Mouse (Mus musculus) hindbrain, embryonic 12.5 days (tissue): ENCODE results near the gene Flrt3. TPM values are rescaled to one million over a fixed set of nuclear protein-coding genes. Genes with fewer than 3 reads are reported as not detected.

Experiments used
- ATAC-seq: fragments of 200-750 bp; cut with Nextera tagmentation; 2 replicates; pipeline ENCODE4 v1.8.0; 2017; ENCODE audit warnings: moderate TSS enrichment; ENCODE audit not compliant: low FRiP score
- H3K27ac ChIP-seq: fragments of 300-500 bp; sonication (generic); 2 replicates; pipeline ENCODE4 v1.5.1; 2016; ENCODE audit warnings: mild to moderate bottlenecking
- H3K27me3 ChIP-seq: fragments of 300-500 bp; sonication (generic); 2 replicates; pipeline ENCODE4 v1.6.1; 2016; ENCODE audit warnings: mild to moderate bottlenecking
- H3K36me3 ChIP-seq: fragments of 300-500 bp; sonication (generic); 2 replicates; pipeline ENCODE4 v1.6.1; 2016; ENCODE audit warnings: mild to moderate bottlenecking
- H3K4me1 ChIP-seq: fragments of 300-500 bp; sonication (generic); 2 replicates; pipeline ENCODE4 v1.6.1; 2016
- H3K4me2 ChIP-seq: fragments of 300-500 bp; sonication (generic); replicated peaks from 2 replicates; pipeline ENCODE4 v1.6.1; 2016; ENCODE audit warnings: mild to moderate bottlenecking
- H3K4me3 ChIP-seq: fragments of 300-500 bp; sonication (generic); 2 replicates; pipeline ENCODE4 v1.5.1; 2016; ENCODE audit warnings: mild to moderate bottlenecking
- H3K9ac ChIP-seq: fragments of 300-500 bp; sonication (generic); 2 replicates; pipeline ENCODE4 v1.6.1; 2016; ENCODE audit warnings: mild to moderate bottlenecking, moderate library complexity
- H3K9me3 ChIP-seq: fragments of 300-500 bp; sonication (generic); replicated peaks from 2 replicates; pipeline ENCODE4 v1.6.1; 2016; ENCODE audit warnings: mild to moderate bottlenecking
- WGBS: fragments of 180-500 bp; shearing (Covaris S2); methylation state at CpG from one replicate; pipeline ENCODE4 v1.1.7; 2016; 5-methylcytosine and 5-hydroxymethylcytosine counted together
- polyA plus RNA-seq: library from polyadenylated mRNA; unstranded; fragments of >200 nt; fragmentation: Nextera tagmentation; extraction: Ambion mirVana; gene quantifications from 2 replicates; pipeline ENCODE4 v1.2.1, GENCODE M21; 2016

Flrt3 gene
- polyA plus RNA-seq, 1 experiment from 2014 or later: 44.3 TPM

DNA sequence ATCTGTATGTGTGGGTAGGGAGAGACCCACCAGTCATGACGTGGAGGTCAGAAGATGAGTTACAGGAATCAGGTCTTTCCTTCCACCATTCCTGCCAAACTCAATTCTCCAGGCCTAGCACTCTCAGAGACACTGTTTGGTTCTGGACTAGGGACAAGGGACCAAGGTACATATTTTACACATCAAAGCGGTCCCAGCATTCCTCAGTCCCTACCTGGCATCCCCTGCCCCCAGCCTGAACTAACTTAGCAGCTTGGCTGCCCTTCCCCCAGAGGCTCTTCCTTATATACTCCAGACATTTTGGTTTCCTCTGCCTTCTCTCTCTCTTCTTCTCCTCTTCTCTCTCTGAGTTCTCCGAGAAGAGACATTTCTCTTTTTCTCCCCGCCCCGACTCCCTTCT, 2.2 kb upstream of the Flrt3 start:
- Histone ChIP-seq H3K4me2 (no peak overlapping the region), H3K9ac (no peak overlapping the region), H3K27ac (no peak overlapping the region), H3K36me3 (no peaks in the 10 kb centered on the region), H3K4me1 (no peaks in the 10 kb centered on the region), H3K4me3 (no peak overlapping the region), H3K27me3 (peaks cover 3% of the 10 kb centered on the region; the same call in 1 of the 2 replicates), H3K9me3 (no peaks in the 10 kb centered on the region)
- 81% methylated on average over 5 of the region's 5 CpGs for WGBS
- no peak for ATAC-seq

DNA sequence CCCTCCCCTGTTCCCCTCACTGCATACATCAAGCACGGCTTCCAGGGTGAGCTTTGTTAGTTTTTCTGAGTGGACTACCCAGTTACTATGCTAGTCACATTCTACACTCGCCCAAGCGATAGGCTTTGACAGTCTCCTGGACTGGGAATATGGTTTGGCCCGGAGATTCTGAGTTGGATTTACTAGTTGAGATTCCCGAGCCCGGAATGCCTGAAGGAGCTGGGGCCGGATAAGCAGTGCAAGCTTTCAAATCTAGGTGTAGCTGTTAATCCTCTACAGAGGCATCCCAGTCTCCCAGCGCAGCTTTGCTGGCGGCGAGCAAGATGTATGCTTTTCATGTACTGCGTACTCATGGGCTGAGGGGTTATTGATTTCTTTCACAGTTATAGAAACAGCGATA, 812 bp downstream of the Flrt3 start:
- Histone ChIP-seq H3K4me2 (peak overlapping the region; percentile 59), H3K9me3 (no peaks in the 10 kb centered on the region), H3K27me3 (peaks cover 3% of the 10 kb centered on the region; the same call in 1 of the 2 replicates), H3K9ac (peak overlapping the region; percentile 63), H3K27ac (peak overlapping the region; percentile 85), H3K4me3 (peak overlapping the region; percentile 51), H3K4me1 (peaks cover 15% of the 10 kb centered on the region), H3K36me3 (no peaks in the 10 kb centered on the region)
- WGBS: under 1% methylated on average over 12 of the region's 12 CpGs
- ATAC-seq: peak; percentile 29

DNA sequence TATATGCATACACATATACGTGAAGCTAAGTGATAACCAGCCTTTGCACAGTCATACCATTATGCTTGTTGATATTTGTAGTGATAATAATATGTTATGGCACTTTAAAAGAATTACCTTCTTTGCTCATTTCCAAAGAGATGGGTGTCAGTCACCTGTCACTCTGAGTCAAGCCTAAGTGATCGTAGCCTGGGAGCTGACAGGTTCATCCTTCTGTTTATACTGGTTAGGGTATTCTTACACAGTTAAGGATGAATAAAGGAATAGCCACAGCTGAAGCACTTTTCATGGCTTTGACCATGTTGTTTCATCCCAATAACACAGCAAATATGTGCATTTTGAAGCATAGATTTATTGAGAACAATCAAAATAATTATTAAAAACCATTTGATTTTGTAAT, 1.5 kb downstream of the Flrt3 start:
- WGBS: 26% methylated on average over 2 of the region's 2 CpGs
- Histone ChIP-seq H3K9ac (peak overlapping the region; percentile 63; the same call in 1 of the 2 replicates), H3K27me3 (peaks cover 3% of the 10 kb centered on the region; the same call in 1 of the 2 replicates), H3K9me3 (no peaks in the 10 kb centered on the region), H3K4me3 (peak overlapping the region; percentile 51), H3K27ac (0 out of 2 replicates have a peak overlapping the region, but pooled peaks have one; percentile 85), H3K4me2 (peak overlapping the region; percentile 59), H3K36me3 (no peaks in the 10 kb centered on the region), H3K4me1 (peaks cover 16% of the 10 kb centered on the region)
- no peak for ATAC-seq

DNA sequence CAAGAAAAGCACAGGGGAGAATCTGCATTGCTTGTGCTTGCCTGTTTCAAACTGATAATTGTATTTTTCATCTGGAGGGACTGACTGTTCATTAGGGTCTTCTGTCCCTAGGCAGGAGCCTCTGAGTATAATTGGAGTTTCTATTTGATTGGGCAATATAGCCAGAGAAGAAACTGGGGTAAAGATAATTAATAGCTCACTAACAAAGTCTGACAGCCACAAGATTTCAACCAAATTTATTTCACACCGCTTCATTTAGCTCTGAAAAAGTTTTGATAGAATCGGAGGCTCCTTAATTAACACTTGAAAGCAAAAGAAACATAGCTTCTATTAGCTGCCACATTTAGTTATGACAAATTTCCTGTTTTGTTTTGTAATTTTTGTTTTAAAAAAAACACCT, 2.2 kb downstream of the Flrt3 start:
- Histone ChIP-seq H3K36me3 (no peaks in the 10 kb centered on the region), H3K27me3 (peaks cover under 1% of the 10 kb centered on the region; the same call in 1 of the 2 replicates), H3K9ac (peak overlapping the region; percentile 39), H3K4me1 (peaks cover 16% of the 10 kb centered on the region), H3K4me2 (peak overlapping the region; percentile 59), H3K27ac (peak overlapping the region; percentile 71), H3K4me3 (peak overlapping the region; percentile 31), H3K9me3 (no peaks in the 10 kb centered on the region)
- ATAC-seq: no peak
- WGBS: 24% methylated on average over 2 of the region's 2 CpGs

DNA sequence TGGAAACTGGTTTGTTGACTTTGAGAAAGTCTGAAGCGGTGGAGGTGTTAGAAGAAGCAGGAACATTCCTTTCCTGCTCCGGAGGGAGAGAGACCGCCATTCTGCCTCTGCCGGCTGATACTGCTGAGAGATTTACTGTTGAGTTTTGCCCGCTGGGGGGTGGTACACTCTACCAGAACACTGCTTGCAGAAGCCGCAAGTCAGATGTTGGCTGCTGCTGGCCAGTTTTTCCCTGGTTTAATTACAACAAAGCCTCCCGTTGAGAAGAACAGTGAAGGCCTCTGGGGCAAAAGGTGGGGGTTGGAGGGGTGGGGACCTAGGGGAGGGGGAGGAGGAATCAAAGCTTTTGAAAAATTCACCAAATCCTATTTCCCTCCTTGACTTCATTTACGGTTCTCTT, 3.0 kb downstream of the Flrt3 start:
- Histone ChIP-seq H3K9ac (peak overlapping the region; percentile 41; the same call in 1 of the 2 replicates), H3K27me3 (no peaks in the 10 kb centered on the region), H3K4me1 (peaks cover 16% of the 10 kb centered on the region)

DNA sequence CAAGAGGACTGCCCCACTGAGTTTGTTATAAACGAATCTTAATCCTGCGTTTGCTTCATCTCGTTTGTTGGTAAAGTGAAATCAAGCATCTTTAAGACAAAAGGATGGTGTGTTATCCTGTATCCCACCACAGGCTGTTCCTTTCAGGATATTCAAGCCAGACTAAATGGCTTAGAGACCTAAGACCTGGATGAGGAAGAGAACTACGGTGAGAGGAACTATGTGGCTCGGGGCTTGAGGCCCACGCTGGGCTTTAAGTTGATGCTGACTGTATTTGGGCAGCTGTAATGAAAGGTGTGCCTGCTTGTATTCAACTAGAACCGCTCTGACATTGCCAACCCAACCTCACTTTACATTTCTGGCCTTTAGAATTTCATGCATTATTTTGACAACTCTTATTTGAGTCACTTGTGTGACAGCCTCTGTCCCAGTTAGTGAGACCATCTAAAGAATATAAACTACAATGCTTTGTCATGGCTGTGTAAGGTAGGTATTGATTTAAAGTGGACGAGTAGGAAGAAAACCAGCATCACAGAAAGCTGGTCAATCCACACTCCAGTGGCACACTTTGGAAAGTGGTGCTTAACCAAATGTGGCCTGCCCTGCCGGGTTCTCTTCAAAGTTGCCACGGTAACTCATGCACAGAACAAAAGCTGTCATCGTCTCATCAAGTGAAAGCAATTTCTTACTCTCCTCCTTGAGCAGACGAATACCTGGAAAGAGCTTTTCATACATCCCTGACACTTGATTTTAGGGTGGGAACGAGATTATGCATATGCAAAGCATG, 3.8 kb downstream of the Flrt3 start:
- 0 out of 2 replicates have a peak overlapping the region, but pooled peaks have one; percentile 41 for H3K9ac ChIP-seq
- 30% methylated on average over 13 of the region's 13 CpGs for WGBS
- peak overlapping the region; percentile 48; the same call in 1 of the 2 replicates for H3K27ac ChIP-seq
- peaks cover 16% of the 10 kb centered on the region for H3K4me1 ChIP-seq
- H3K9me3 ChIP-seq: no peaks in the 10 kb centered on the region
- no peaks in the 10 kb centered on the region for H3K27me3 ChIP-seq
- peak overlapping the region; percentile 59 for H3K4me2 ChIP-seq
- no peak for ATAC-seq
- peak overlapping the region; percentile 31 for H3K4me3 ChIP-seq
- H3K36me3 ChIP-seq: no peaks in the 10 kb centered on the region

More for the DNA sequence above, 3.0 kb downstream of the Flrt3 start:
- under 1% methylated on average over 8 of the region's 8 CpGs for WGBS
- ATAC-seq: peak; percentile 55
- H3K4me3 ChIP-seq: peak overlapping the region; percentile 31
- peak overlapping the region; percentile 71 for H3K27ac ChIP-seq
- no peaks in the 10 kb centered on the region for H3K36me3 ChIP-seq
- peak overlapping the region; percentile 59 for H3K4me2 ChIP-seq
- no peaks in the 10 kb centered on the region for H3K9me3 ChIP-seq

DNA sequence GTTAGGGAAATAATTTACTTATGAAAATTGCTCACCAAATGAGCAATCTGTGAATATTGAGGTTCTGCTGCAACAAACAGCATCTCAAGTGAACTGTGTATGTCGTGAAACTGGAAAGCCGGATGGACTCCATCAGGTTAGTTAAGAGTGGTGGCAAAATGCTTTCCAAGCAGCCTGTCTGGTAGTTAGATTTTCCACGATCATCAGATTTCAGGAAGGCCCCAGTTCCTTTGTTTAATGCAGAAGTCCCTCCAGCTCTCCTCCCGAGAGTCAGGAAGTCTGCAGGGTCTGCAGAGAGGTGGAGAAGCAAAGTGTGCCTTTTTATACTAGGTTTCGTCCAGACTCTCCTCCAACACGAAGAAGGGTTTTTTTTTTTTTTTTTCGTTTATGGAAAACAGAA, 4.4 kb downstream of the Flrt3 start:
- 22% methylated on average over 7 of the region's 7 CpGs for WGBS
- H3K9me3 ChIP-seq: no peaks in the 10 kb centered on the region
- peaks cover 16% of the 10 kb centered on the region for H3K4me1 ChIP-seq
- H3K4me2 ChIP-seq: peak overlapping the region; percentile 59
- H3K27ac ChIP-seq: no peak overlapping the region
- H3K36me3 ChIP-seq: no peaks in the 10 kb centered on the region
- no peaks in the 10 kb centered on the region for H3K27me3 ChIP-seq
- H3K4me3 ChIP-seq: no peak overlapping the region; the same call in 1 of the 2 replicates
- ATAC-seq: no peak
- H3K9ac ChIP-seq: no peak overlapping the region

DNA sequence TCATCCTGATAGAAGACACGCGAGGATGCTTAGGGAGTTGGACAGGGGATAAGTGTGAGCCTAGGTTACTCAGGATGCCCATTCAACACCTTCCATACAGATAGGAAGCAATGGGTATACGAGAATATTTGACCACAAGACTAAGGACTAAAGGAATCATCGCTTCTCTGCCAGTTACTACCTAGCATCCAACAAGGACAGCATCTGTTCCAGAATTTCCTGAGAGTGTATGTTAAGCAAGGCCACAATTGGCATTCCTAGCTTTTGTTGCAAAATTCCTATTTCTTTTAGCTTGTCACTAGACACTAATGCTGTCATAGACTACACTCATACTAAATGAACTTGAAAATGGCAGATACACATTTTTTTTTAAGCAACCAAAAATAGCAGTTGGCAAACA, 6.9 kb downstream of the Flrt3 start:
- no peak overlapping the region for H3K27ac ChIP-seq
- no peak for ATAC-seq
- no peak overlapping the region for H3K9ac ChIP-seq
- no peaks in the 10 kb centered on the region for H3K27me3 ChIP-seq
- H3K4me3 ChIP-seq: no peak overlapping the region
- H3K9me3 ChIP-seq: no peaks in the 10 kb centered on the region
- peaks cover 23% of the 10 kb centered on the region for H3K36me3 ChIP-seq
- H3K4me2 ChIP-seq: no peak overlapping the region
- 93% methylated on average over 4 of the region's 4 CpGs for WGBS
- H3K4me1 ChIP-seq: peaks cover 16% of the 10 kb centered on the region

DNA sequence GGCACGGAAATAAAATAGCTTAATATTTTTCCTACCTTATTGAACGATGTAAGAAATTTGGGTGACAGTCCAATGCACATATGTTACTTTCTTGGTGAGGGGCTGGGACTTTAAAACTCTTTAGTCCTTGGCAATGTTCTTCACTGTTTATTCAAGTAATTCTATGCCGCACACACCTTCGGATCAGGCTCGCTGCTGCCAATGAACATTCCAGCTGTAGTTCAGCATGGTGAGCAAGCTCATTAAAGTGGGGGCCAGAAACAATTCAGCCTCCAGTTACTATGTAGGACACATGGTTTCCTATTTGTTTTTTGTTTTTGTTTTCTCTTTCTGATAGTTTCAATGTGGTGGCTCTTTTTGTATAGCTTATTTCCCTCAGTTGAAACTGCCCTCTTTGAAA, 8.6 kb downstream of the Flrt3 start:
- H3K27me3 ChIP-seq: no peaks in the 10 kb centered on the region
- 79% methylated on average over 5 of the region's 5 CpGs for WGBS
- no peaks in the 10 kb centered on the region for H3K9me3 ChIP-seq
- H3K4me3 ChIP-seq: no peak overlapping the region
- peaks cover 29% of the 10 kb centered on the region for H3K36me3 ChIP-seq
- H3K27ac ChIP-seq: no peak overlapping the region
- H3K9ac ChIP-seq: no peak overlapping the region
- peaks cover 14% of the 10 kb centered on the region for H3K4me1 ChIP-seq
- H3K4me2 ChIP-seq: no peak overlapping the region
- no peak for ATAC-seq

DNA sequence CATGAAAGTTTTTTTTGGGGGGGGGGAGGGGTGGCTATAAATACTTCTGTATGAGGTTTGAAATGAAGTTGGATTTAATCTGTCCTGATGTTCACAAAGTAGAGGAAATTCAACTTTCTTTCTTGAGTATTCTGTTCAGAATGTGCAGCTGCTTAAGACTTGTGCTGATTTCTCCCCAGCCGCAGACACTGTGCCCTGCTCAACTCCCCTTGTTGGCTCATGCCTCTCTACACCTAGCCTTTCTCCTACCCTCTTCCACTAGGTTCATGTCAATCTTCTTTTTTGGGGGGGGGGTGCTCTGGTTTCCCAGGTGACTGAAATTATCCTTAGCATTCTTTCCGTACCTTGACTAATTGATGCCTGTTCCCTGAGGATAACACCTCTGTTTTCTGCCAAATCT, 17.3 kb downstream of the Flrt3 start:
- Histone ChIP-seq H3K9ac (no peak overlapping the region), H3K9me3 (no peaks in the 10 kb centered on the region), H3K27me3 (no peaks in the 10 kb centered on the region), H3K4me1 (peaks cover 4% of the 10 kb centered on the region; the same call in 1 of the 2 replicates), H3K27ac (no peak overlapping the region), H3K4me3 (no peak overlapping the region), H3K4me2 (no peak overlapping the region), H3K36me3 (0 out of 2 replicates have a peak, but pooled peaks cover 7% of the 10 kb centered on the region)
- 42% methylated on average over 2 of the region's 2 CpGs for WGBS
- ATAC-seq: peak; percentile 74

DNA sequence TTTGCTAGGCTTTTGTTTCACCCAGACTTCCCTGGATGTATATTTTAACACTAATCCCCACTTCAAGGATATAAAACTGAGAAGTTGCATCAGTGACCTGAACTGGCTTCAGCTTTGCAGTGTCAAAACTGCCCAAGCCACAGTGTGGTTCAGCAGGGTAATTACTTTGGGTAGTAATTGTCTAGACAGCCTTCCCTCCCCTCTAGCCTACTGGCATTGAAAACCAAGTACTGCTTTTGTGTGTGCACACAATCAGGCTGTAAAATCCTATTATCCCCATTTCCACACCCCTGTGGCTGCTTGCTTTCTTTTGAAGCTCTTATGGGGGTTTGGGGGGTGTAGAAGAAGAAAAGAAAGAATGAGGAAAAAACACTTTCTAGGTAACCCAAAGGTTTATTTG, 17.8 kb downstream of the Flrt3 start:
- peak; percentile 83 for ATAC-seq
- peaks cover 4% of the 10 kb centered on the region; the same call in 1 of the 2 replicates for H3K4me1 ChIP-seq
- H3K36me3 ChIP-seq: 0 out of 2 replicates have a peak, but pooled peaks cover 4% of the 10 kb centered on the region
- no peaks in the 10 kb centered on the region for H3K27me3 ChIP-seq
- H3K4me3 ChIP-seq: no peak overlapping the region
- no peak overlapping the region for H3K4me2 ChIP-seq
- H3K27ac ChIP-seq: no peak overlapping the region
- no peaks in the 10 kb centered on the region for H3K9me3 ChIP-seq
- no peak overlapping the region for H3K9ac ChIP-seq

DNA sequence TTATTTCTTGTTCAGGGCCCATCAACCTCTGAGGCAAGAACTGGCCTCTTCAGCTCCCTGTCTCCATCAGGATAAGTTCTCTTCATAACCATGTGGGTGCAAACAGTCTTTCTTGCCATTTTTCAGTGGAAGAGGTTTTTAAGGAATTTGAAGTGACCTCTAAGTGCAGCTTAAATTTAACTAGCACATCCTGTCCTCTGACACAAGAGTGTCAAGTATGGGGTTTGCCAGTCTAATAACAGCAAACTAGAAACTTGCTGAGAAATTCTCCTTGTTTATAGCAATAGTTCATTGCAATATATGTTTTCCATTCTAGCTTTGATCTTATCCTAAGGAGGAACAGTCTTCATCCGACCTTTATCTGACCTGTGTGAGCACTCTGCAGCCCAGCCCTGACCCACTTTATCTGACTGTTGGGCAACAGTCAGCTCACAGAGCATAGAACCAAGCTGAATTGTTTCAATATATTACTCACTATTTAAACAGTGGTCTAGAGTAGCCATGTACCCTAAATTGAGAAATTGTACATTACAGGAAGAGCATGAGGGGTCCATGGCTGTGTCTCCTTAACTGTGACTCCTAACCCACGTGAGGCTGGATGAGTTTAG, 49.4 kb downstream of the Flrt3 start:
- no peaks in the 10 kb centered on the region for H3K4me1 ChIP-seq
- no peak overlapping the region for H3K4me2 ChIP-seq
- no peak overlapping the region for H3K27ac ChIP-seq
- WGBS: 81% methylated on average over 2 of the region's 2 CpGs
- H3K9me3 ChIP-seq: no peaks in the 10 kb centered on the region
- H3K36me3 ChIP-seq: no peaks in the 10 kb centered on the region
- ATAC-seq: no peak
- H3K27me3 ChIP-seq: no peaks in the 10 kb centered on the region
- H3K4me3 ChIP-seq: no peak overlapping the region
- no peak overlapping the region for H3K9ac ChIP-seq
